Mouse (Mus musculus) ovary, postnatal 10 days (tissue): ENCODE results near the gene Thoc5.

Experiments
- DNase-seq: peaks from one replicate; pipeline ENCODE4 v3.0.0; 2022; ENCODE audit warnings: low spot score

Gene Thoc5

GRCm38 (mm10) chr11:4894848-4895816, at the start of gene Thoc5:
TSS of gene Thoc5 (plus strand) at chr11:4895320.
- peak; percentile 61 for DNase-seq

- DNase-seq, result peak; percentile 35
Measured at GRCm38 (mm10) chr11:4848483-4849248, 46.5 kb upstream of the Thoc5 start.

GRCm38 (mm10) chr11:4849258-4849943, 45.7 kb upstream of the Thoc5 start, which contains the start of gene Nf2:
TSS of gene Nf2 (minus strand) at chr11:4849536.
- DNase-seq, result peak; percentile 80

GRCm38 (mm10) chr11:4850404-4850803, 44.7 kb upstream of the Thoc5 start:
- DNase-seq, result no peak

GRCm38 (mm10) chr11:4853021-4853420, 42.1 kb upstream of the Thoc5 start:
- no peak for DNase-seq

GRCm38 (mm10) chr11:4854181-4854580, 40.9 kb upstream of the Thoc5 start:
- no peak for DNase-seq

GRCm38 (mm10) chr11:4858416-4858815, 36.7 kb upstream of the Thoc5 start:
- no peak for DNase-seq

GRCm38 (mm10) chr11:4860986-4861385, 34.1 kb upstream of the Thoc5 start:
- DNase-seq, result no peak

- DNase-seq, result no peak
Measured at GRCm38 (mm10) chr11:4861816-4862604, 33.1 kb upstream of the Thoc5 start.

GRCm38 (mm10) chr11:4862730-4863129, 32.4 kb upstream of the Thoc5 start:
- no peak for DNase-seq

GRCm38 (mm10) chr11:4865645-4866251, 29.4 kb upstream of the Thoc5 start:
- no peak for DNase-seq

GRCm38 (mm10) chr11:4873755-4874475, 21.2 kb upstream of the Thoc5 start, which contains the start of gene Nipsnap1:
TSS of gene Nipsnap1 (plus strand) at chr11:4873951.
- peak; percentile 41 for DNase-seq

GRCm38 (mm10) chr11:4874551-4874950, 20.6 kb upstream of the Thoc5 start:
- DNase-seq, result no peak

- no peak for DNase-seq
Measured at GRCm38 (mm10) chr11:4881087-4881486, 14.0 kb upstream of the Thoc5 start.

GRCm38 (mm10) chr11:4882892-4883627, 12.1 kb upstream of the Thoc5 start:
- DNase-seq, result no peak

GRCm38 (mm10) chr11:4885385-4885903, 9.7 kb upstream of the Thoc5 start:
- peak; percentile 14 for DNase-seq

GRCm38 (mm10) chr11:4886987-4887386, 8.1 kb upstream of the Thoc5 start:
- no peak for DNase-seq

- no peak for DNase-seq
Measured at GRCm38 (mm10) chr11:4900437-4900836, 5.3 kb downstream of the Thoc5 start.

GRCm38 (mm10) chr11:4901956-4902355, 6.8 kb downstream of the Thoc5 start:
- no peak for DNase-seq
